Mouse (Mus musculus): ENCODE measurements at regions not wholly inside any gene's neighbourhood (a gene's known extent, or its start where the extent isn't known, plus 50 kb on each side); places are given as distances from the start of the nearest gene placed in this dataset.

DNA sequence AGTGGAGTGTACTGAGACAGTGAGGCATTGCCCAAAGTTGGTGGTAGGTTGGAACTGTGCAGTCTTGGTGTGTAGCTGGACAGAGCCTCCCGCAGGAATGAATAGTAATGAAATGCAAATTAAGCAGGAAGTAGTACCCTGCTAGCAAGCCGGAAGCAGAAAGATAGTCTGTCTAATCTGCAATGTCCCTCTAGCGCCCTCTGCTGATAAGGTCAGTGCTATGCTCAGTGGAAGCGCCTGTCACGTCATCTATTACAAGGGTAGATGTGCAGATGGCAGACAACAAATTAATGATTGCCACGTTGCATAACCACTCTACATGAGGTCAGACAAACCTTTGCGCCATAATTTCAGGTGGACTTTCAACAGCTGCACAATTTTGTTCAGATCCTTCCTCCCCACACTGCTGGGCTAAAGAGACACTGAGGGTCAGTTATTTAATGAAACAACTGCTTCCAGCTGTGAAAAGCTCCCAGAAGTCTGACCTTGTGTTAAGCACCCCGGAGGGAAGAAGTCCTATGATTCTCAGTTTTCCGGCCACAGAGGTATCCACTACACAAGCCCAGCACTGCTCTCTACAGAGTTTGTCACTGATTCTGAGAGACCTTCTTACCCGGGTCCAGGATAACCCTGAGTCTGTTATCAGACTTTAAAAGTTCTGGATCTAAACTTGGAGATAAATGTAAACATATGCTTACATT, 201.4 kb upstream of the Lrig3 start:
- TF ChIP-seq CHD2 (IDR thresholded peaks at IDR 0.05; ENCODE audit: low read length): no peak
- no peak for TF ChIP-seq BHLHE40 (IDR thresholded peaks at IDR 0.05; ENCODE audit: low read depth, low read length)
- TF ChIP-seq HCFC1 (IDR thresholded peaks at IDR 0.05; ENCODE audit: low read depth, low read length): no peak
- no peak for TF ChIP-seq KAT2A (IDR thresholded peaks at IDR 0.05; ENCODE audit: insufficient replicate concordance, low read length)
- TF ChIP-seq CTCF (conservative IDR thresholded peaks at IDR 0.05 in 1 of 2, IDR thresholded peaks at IDR 0.05 in 1 of 2; ENCODE audit: low read depth in 2 of 2, low read length in 2 of 2): no peak
- no peak for TF ChIP-seq GABPA (IDR thresholded peaks at IDR 0.05; ENCODE audit: insufficient replicate concordance, low read depth, low read length)
- TF ChIP-seq MAX (IDR thresholded peaks at IDR 0.05; ENCODE audit: low read length): no peak
- no peak for TF ChIP-seq NRF1 (IDR thresholded peaks at IDR 0.05; ENCODE audit: low read depth, low read length)
- H3K27ac ChIP-seq (ENCODE audit: insufficient read depth, low read depth): no peak overlapping the region
- no peaks in the 10 kb centered on the region for H3K36me3 ChIP-seq (replicated peaks in 1 of 2; ENCODE audit: control insufficient read depth in 1 of 2, insufficient read depth in 1 of 2, low read length in 1 of 2)
- H3K4me3 ChIP-seq (replicated peaks in 1 of 3; ENCODE audit: low read depth in 2 of 3, low read length in 2 of 3, poor library complexity in 1 of 3): no peak overlapping the region
- DNase-seq (ENCODE audit: extremely low read depth): no peak
- no peaks in the 10 kb centered on the region for H3K27me3 ChIP-seq (replicated peaks)
- H3K79me2 ChIP-seq (replicated peaks; ENCODE audit: control insufficient read depth, extremely low read depth, insufficient read depth, poor library complexity, severe bottlenecking): no peaks in the 10 kb centered on the region
- in situ Hi-C loops (cut with MboI; ENCODE audit: low pct_ligation_motif_present, low pct_unique_long_range_greater_than_20kb, low sequenced_read_pairs): no loop called here
- H3K9me3 ChIP-seq (replicated peaks; ENCODE audit: low read length): peaks cover 68% of the 10 kb centered on the region
- dilution Hi-C loops (cut with MboI; ENCODE audit: extremely low pct_ligation_motif_present, extremely low pct_unique_long_range_greater_than_20kb, low sequenced_read_pairs): no loop called here
- no peak overlapping the region for H3K9ac ChIP-seq (ENCODE audit: insufficient read depth, low read depth)
- no peaks in the 10 kb centered on the region for H3K4me1 ChIP-seq (ENCODE audit: control insufficient read depth in 1 of 2, insufficient read depth in 2 of 2)
- no peak overlapping the region for H3K4me2 ChIP-seq (ENCODE audit: insufficient read depth, low read depth, poor library complexity, severe bottlenecking)

DNA sequence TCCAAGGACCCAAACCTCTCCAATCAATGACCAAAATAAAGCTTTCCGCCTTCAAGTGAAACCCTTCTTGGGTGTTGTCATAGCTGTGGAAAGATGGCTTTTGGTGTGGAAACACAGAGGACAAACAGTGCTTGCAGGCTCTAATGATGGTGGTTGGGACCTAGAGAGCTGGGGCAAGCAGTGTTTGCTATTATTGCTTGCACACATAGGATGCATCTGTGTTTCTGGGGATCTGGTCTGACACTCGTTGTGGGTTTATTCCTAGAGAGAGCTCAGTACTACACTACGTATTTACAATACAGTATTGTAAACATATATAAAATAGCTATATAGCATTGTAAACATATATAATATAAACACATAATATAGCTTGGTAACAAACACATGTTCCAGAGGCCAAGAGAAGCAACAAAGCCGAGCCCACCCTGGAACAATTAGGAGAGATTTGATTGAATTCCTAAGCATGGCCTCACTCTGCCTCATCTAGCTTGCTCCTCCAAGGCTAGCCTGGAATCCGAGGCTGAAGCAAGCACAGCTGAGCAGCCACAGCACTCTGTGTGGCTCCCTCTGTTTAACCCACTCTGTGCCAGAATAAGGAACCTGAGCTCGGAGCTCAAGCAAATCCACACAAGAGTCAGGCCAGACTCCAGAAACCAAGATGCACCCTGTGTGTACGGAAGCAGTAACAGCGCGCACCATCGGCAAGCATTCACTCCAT, 200.7 kb upstream of the Lrig3 start:
- Histone ChIP-seq H3K27ac (ENCODE audit: insufficient read depth, low read depth) (no peak overlapping the region), H3K27me3 (replicated peaks) (no peaks in the 10 kb centered on the region), H3K79me2 (replicated peaks; ENCODE audit: control insufficient read depth, extremely low read depth, insufficient read depth, poor library complexity, severe bottlenecking) (no peaks in the 10 kb centered on the region), H3K4me1 (ENCODE audit: control insufficient read depth in 1 of 2, insufficient read depth in 2 of 2) (no peaks in the 10 kb centered on the region), H3K4me2 (ENCODE audit: insufficient read depth, low read depth, poor library complexity, severe bottlenecking) (no peak overlapping the region), H3K4me3 (replicated peaks in 1 of 3; ENCODE audit: low read depth in 2 of 3, low read length in 2 of 3, poor library complexity in 1 of 3) (no peak overlapping the region), H3K36me3 (replicated peaks in 1 of 2; ENCODE audit: control insufficient read depth in 1 of 2, insufficient read depth in 1 of 2, low read length in 1 of 2) (no peaks in the 10 kb centered on the region), H3K9ac (ENCODE audit: insufficient read depth, low read depth) (no peak overlapping the region), H3K9me3 (replicated peaks; ENCODE audit: low read length) (peaks cover 67% of the 10 kb centered on the region)
- no peak for DNase-seq (ENCODE audit: extremely low read depth)
- dilution Hi-C loops (cut with MboI; ENCODE audit: extremely low pct_ligation_motif_present, extremely low pct_unique_long_range_greater_than_20kb, low sequenced_read_pairs) (no loop called here), in situ Hi-C loops (cut with MboI; ENCODE audit: low pct_ligation_motif_present, low pct_unique_long_range_greater_than_20kb, low sequenced_read_pairs) (no loop called here)
- TF ChIP-seq KAT2A (IDR thresholded peaks at IDR 0.05; ENCODE audit: insufficient replicate concordance, low read length) (no peak), MYC (IDR thresholded peaks at IDR 0.05; ENCODE audit: low read depth, low read length) (no peak), ZNF384 (IDR thresholded peaks at IDR 0.05; ENCODE audit: low read depth, low read length) (no peak), USF1 (IDR thresholded peaks at IDR 0.05; ENCODE audit: low read depth, low read length) (no peak), MEF2A (IDR thresholded peaks at IDR 0.05; ENCODE audit: borderline replicate concordance, low read depth, low read length) (no peak), MXI1 (IDR thresholded peaks at IDR 0.05; ENCODE audit: low read depth, low read length) (no peak), NRF1 (IDR thresholded peaks at IDR 0.05; ENCODE audit: low read depth, low read length) (no peak), ETS1 (conservative IDR thresholded peaks at IDR 0.05; ENCODE audit: low read depth, low read length) (no peak), NELFE (IDR thresholded peaks at IDR 0.05; ENCODE audit: low read depth, low read length) (no peak), EP300 (IDR thresholded peaks at IDR 0.05; ENCODE audit: low read length) (no peak), UBTF (IDR thresholded peaks at IDR 0.05; ENCODE audit: low read depth, low read length) (no peak), MAX (IDR thresholded peaks at IDR 0.05; ENCODE audit: low read length) (no peak), ZC3H11A (IDR thresholded peaks at IDR 0.05; ENCODE audit: low read depth, low read length) (no peak), POLR2AphosphoS2 (IDR thresholded peaks at IDR 0.05; ENCODE audit: low read depth, low read length) (no peak), USF2 (conservative IDR thresholded peaks at IDR 0.05; ENCODE audit: low read depth, low read length) (no peak), ZMIZ1 (IDR thresholded peaks at IDR 0.05; ENCODE audit: low read depth, low read length) (no peak)

Measured in CH12.LX (cell line).